Mouse (Mus musculus) heart, adult 18-20 months (tissue): ENCODE measurements around the gene Phf21a. TPM values are rescaled to one million over a fixed set of nuclear protein-coding genes. Genes with fewer than 3 reads are reported as not detected.

Experiments used
- DNase-seq, 2 experiments: peaks; one replicate each; pipeline ENCODE4 v3.0.0; 2021 to 2022; ENCODE audit warnings: mixed read lengths in 1 of 2
- microRNA-seq, 2 experiments: library from miRNA; unstranded; fragments of <30 nt; microRNA quantifications; one replicate each; pipeline ENCODE4 v1.2.0; 2022
- total RNA-seq, 2 experiments: library from RNA; stranded (reverse); gene quantifications; 2 replicates each; pipeline ENCODE4 v1.2.3; 2021

The Phf21a gene
- total RNA-seq, 2 experiments from 2014 or later = 23.8 to 25.3 TPM

- DNase-seq = no peak
Observed at GRCm38 (mm10) chr2:92405687-92406086, 312.8 kb downstream of the Phf21a start.

GRCm38 (mm10) chr2:92408309-92409045 lies 315.6 kb downstream of the Phf21a start:
- DNase-seq = no peak

- DNase-seq = peak in 1 of 2 experiments; percentile 32
Observed at GRCm38 (mm10) chr2:92411705-92412104, 318.8 kb downstream of the Phf21a start.

Small RNAs within 50 kb of the gene (microRNA-seq; reads per million reads assigned to microRNA genes)
- gene Mir1955 (11.3 to 16.3 reads per million in 2 experiments), gene Mir7000 (0 reads per million in 2 experiments)

Other genes with a start within 250 kb of the Phf21a start
- gene Chrm4, start 165.9 kb upstream of the Phf21a start, total RNA-seq = not detected
- 1 to 10 TPM; 2.3 to 2.9 TPM for gene Mdk, start 160.8 kb upstream of the Phf21a start, total RNA-seq
- not detected for gene Gm9821, start 147.4 kb upstream of the Phf21a start, total RNA-seq
- 10 to 100 TPM; 33.8 to 35.9 TPM for gene Dgkz, start 117.3 kb upstream of the Phf21a start, total RNA-seq
- 1 to 10 TPM; 4.3 to 6.5 TPM for gene Creb3l1, start 68.6 kb upstream of the Phf21a start, total RNA-seq